Mouse (Mus musculus) neutrophil, adult 59 days (primary cell): Measurements from ENCODE around the gene Gm28036. TPM values are rescaled to one million over a fixed set of nuclear protein-coding genes. Genes with fewer than 3 reads are reported as not detected.

Experiments
- total RNA-seq, 2 experiments: library from RNA; stranded (reverse); gene quantifications; 1 replicate in 1 of 2; 2 replicates in 1 of 2; pipeline ENCODE4 v1.2.4; 2023

Gene Gm28036
- 10 to 100 TPM in 1 of 2 experiments, 1 to 10 TPM in 1; 9.9 to 13.4 TPM for total RNA-seq

DNA sequence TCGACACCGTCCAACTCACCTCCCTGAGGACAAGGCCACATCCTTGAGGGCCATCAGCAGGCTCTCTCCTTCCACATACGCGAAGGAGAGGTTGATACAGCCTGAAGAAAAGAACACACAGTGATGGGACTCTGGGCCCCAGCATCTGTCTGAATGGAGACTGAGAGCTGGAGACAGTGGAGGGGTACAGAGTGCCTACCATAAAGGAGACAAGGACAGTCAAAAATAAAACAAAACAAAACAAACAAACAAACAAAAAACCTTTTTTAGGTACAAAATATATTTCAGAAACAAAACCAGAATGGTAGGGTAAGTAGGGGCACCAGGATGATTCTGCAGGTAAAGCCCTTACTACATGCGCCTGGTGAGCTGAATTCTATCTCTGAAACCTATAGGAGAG is at the start of gene Gm28036:
Gm28036 (minus strand) TSS at position 101 of the 400 bp plus-strand sequence.

DNA sequence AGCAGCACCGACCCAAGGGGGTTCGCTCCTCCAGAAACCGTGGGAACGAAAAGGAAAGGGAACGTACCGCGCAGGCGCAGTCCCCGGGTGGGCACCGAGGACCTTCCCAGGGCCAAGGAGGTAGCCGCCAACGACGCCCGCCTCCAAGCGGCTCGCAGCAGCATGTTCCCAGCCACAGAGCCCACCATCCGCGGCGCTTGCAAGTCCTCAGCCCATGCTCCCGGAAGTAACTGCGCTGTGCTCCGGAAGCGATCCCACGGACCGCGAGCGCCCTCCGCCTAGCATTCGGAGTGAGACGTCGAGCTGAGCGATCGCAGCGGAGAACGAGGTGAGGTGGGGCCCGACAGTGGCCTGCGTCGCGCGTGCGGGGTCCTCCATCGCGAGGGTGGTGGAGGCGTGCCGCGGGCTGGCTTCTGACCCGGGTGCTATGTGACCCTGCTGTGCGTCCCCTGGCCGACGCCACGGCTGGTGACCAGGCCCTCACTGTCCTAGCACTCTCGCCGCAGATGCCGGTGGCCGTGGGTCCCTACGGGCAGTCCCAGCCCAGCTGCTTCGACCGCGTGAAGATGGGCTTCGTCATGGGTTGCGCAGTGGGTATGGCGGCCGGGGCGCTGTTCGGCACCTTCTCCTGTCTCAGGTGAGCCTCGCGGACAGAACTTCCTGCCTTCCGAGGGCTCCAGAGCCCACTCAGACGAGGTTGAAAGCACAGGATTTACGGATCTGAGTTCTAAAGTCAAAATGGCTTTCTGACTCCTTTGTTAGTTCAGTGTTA is 17.2 kb upstream of the Gm28036 start, which contains the start of the genes Romo1 and Nfs1:
Romo1 (plus strand) TSS at position 87 of the 772 bp plus-strand sequence.
Nfs1 (minus strand) TSS at position 234 of the 772 bp plus-strand sequence.

GRCm38 (mm10) chr2:156111358-156112079 is 15.4 kb downstream of the Gm28036 start, which contains the start of the genes Cpne1 and Rbm12:
TSS of gene Cpne1 (minus strand) at chr2:156111965.
TSS of gene Rbm12 (minus strand) at chr2:156111978.

GRCm38 (mm10) chr2:156065099-156066041 is 61.5 kb downstream of the Gm28036 start, which contains the start of gene Spag4:
TSS of gene Spag4 (plus strand) at chr2:156065175.

GRCm38 (mm10) chr2:156052816-156053215 is 74.1 kb downstream of the Gm28036 start, which contains the start of gene Fer1l4:
TSS of gene Fer1l4 (minus strand) at chr2:156052947.

Other genes starting within 250 kb of the Gm28036 start
- 10 to 100 TPM; 11.3 to 12.6 TPM for gene Uqcc1, start 196.8 kb downstream of the Gm28036 start, total RNA-seq
- gene Gm15557, start 186.4 kb downstream of the Gm28036 start, total RNA-seq: not detected
- not detected for gene Gdf5, start 181.7 kb downstream of the Gm28036 start, total RNA-seq
- 10 to 100 TPM; 56.6 to 70.4 TPM for gene Cep250, start 170.6 kb downstream of the Gm28036 start, total RNA-seq
- under 1 TPM; 0.20 to 0.40 TPM for gene 6430550D23Rik, start 119.1 kb downstream of the Gm28036 start, total RNA-seq
- 10 to 100 TPM; 64.3 to 65.9 TPM for gene Ergic3, start 119.0 kb downstream of the Gm28036 start, total RNA-seq
- not detected for gene Fer1l4, start 74.1 kb downstream of the Gm28036 start, total RNA-seq
- 1 to 10 TPM; 1.1 to 1.3 TPM for gene Spag4, start 61.9 kb downstream of the Gm28036 start, total RNA-seq
- 10 to 100 TPM; 80.8 to 84.7 TPM for gene Cpne1, start 15.1 kb downstream of the Gm28036 start, total RNA-seq
- 10 to 100 TPM; 27.6 to 30.1 TPM for gene Rbm12, start 15.1 kb downstream of the Gm28036 start, total RNA-seq
- 10 to 100 TPM; 51.6 to 55.7 TPM for gene Romo1, start 16.9 kb upstream of the Gm28036 start, total RNA-seq
- gene Nfs1, start 17.1 kb upstream of the Gm28036 start, total RNA-seq: 10 to 100 TPM; 15.4 to 16.6 TPM
- 1,000 to 10,000 TPM; 1,069 to 1,095 TPM for gene Rbm39, start 53.1 kb upstream of the Gm28036 start, total RNA-seq
- 10 to 100 TPM; 20.3 to 30.4 TPM for gene Phf20, start 69.4 kb upstream of the Gm28036 start, total RNA-seq
- 1 to 10 TPM; 4.9 to 9.4 TPM for gene Cnbd2, start 185.2 kb upstream of the Gm28036 start, total RNA-seq
- gene Scand1, start 185.6 kb upstream of the Gm28036 start, total RNA-seq: 100 to 1,000 TPM; 136 to 141 TPM